Mouse (Mus musculus) bone marrow macrophage, adult 2 months (primary cell): ENCODE measurements at regions not wholly inside any gene's neighbourhood (a gene's known extent, or its start where the extent isn't known, plus 50 kb on each side); places are given as distances from the start of the nearest gene placed in this dataset.

Experiments used
- CTCF ChIP-seq: IDR thresholded peaks from 2 replicates; pipeline ENCODE4 v1.5.1; 2012; ENCODE audit warnings: low read depth, mild to moderate bottlenecking, low read length, moderate library complexity
- POLR2A ChIP-seq: IDR thresholded peaks from 2 replicates; pipeline ENCODE4 v1.6.1; 2012; ENCODE audit warnings: mild to moderate bottlenecking, low read depth, low read length, borderline replicate concordance

- TF ChIP-seq CTCF (no peak), POLR2A (no peak)
These were observed 170.5 kb upstream of the Ogfrl1 start for GRCm38 (mm10) chr1:23568106-23568505.
